Mouse (Mus musculus) midbrain, embryonic 12.5 days (tissue): ENCODE data around the gene Cdh22. TPM values are rescaled to one million over a fixed set of nuclear protein-coding genes. Genes with fewer than 3 reads are reported as not detected.

Experiments used
- ATAC-seq: fragments of 200-750 bp; cut with Nextera tagmentation; 2 replicates; pipeline ENCODE4 v1.8.0; 2017; ENCODE audit warnings: low read depth, moderate TSS enrichment, moderate library complexity; ENCODE audit not compliant: low FRiP score
- H3K27ac ChIP-seq: fragments of 300-500 bp; sonication (generic); replicated peaks from 2 replicates; pipeline ENCODE4 v1.5.1; 2016; ENCODE audit warnings: mild to moderate bottlenecking
- H3K27me3 ChIP-seq: fragments of 300-500 bp; sonication (generic); 2 replicates; pipeline ENCODE4 v1.6.1; 2016; ENCODE audit warnings: mild to moderate bottlenecking
- H3K36me3 ChIP-seq: fragments of 300-500 bp; sonication (generic); 2 replicates; pipeline ENCODE4 v1.6.1; 2016
- H3K4me1 ChIP-seq: fragments of 300-500 bp; sonication (generic); 2 replicates; pipeline ENCODE4 v1.6.1; 2016
- H3K4me2 ChIP-seq: fragments of 300-500 bp; sonication (generic); replicated peaks from 2 replicates; pipeline ENCODE4 v1.6.1; 2016; ENCODE audit warnings: mild to moderate bottlenecking, moderate library complexity
- H3K4me3 ChIP-seq: fragments of 300-500 bp; sonication (generic); 2 replicates; pipeline ENCODE4 v1.5.1; 2016; ENCODE audit warnings: mild to moderate bottlenecking
- H3K9ac ChIP-seq: fragments of 300-500 bp; sonication (generic); replicated peaks from 2 replicates; pipeline ENCODE4 v1.6.1; 2016; ENCODE audit warnings: mild to moderate bottlenecking, moderate library complexity
- H3K9me3 ChIP-seq: fragments of 300-500 bp; sonication (generic); 2 replicates; pipeline ENCODE4 v1.6.1; 2016; ENCODE audit warnings: mild to moderate bottlenecking
- WGBS: fragments of 180-500 bp; shearing (Covaris S2); methylation state at CpG from one replicate; pipeline ENCODE4 v1.1.7; 2016; 5-methylcytosine and 5-hydroxymethylcytosine counted together
- polyA plus RNA-seq: library from polyadenylated mRNA; unstranded; fragments of >200 nt; fragmentation: Nextera tagmentation; extraction: Ambion mirVana; gene quantifications from 2 replicates; pipeline ENCODE4 v1.2.1, GENCODE M21; 2016

Gene Cdh22
- polyA plus RNA-seq, 1 experiment from 2014 or later, result 18.8 TPM

DNA sequence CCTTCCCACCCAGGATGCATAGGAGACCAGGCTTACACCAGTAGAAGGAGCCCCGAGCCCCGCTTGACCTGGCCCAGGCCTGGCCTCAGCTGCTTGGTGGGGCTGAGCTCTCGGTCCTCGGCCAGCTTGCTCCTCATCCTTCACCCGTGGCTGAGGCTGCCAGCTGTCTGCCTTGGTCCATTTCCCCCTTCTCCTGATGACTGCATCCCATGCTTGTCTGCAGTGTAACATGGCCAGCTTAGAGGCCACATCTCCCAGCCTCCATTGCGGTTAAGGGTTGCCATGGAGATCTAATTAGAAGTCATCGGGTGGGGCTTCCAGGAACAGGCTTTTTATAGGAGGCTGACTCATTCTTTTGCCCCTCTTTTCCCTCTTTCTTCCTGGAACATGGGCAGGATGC is 29.2 kb upstream of the Cdh22 start:
- H3K27ac ChIP-seq, result no peak overlapping the region
- no peaks in the 10 kb centered on the region for H3K9me3 ChIP-seq
- no peak overlapping the region for H3K4me3 ChIP-seq
- H3K9ac ChIP-seq, result no peak overlapping the region
- no peak overlapping the region for H3K4me2 ChIP-seq
- 0 out of 2 replicates have a peak, but pooled peaks have one; percentile 11 for ATAC-seq
- no peaks in the 10 kb centered on the region for H3K36me3 ChIP-seq
- WGBS, result 61% methylated on average over 7 of the region's 7 CpGs
- peaks cover 58% of the 10 kb centered on the region for H3K27me3 ChIP-seq
- H3K4me1 ChIP-seq, result peaks cover 31% of the 10 kb centered on the region

DNA sequence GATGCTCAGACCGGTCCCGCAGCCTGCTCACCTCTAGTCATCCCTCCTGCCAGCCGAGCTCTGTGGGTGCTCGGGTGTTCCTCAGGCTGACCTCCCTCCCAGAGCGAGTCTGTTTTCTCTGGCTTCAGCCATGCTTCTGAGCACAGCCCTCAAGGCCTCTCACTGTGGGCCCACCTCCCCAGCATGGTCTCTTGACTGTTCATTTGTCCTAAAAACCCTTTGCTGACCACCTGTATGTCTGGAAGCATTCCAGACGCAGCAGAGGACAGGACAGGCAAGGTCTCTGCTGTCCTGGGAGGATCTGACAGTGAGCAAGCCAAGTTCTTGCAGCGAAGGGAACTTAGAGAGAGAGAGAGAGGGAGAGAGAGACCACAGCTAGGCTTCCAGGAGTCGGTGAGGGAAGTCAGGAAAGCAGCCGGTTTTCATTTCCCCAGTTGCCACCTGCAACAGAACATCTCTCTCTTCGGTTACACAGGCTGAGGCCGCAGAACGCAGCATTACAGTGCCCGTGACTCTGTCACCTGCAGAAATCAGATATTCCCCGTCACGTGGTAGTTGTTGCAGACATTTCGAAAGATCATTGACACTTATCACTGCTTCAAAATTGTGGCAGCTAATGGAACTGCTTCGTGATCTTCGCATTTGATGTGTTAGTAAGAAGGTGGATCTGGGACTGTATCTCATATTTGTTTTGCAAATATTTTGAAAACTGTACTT is 27.8 kb upstream of the Cdh22 start:
- H3K4me3 ChIP-seq, result no peak overlapping the region
- H3K27ac ChIP-seq, result no peak overlapping the region
- WGBS, result 68% methylated on average over 18 of the region's 18 CpGs
- peaks cover 61% of the 10 kb centered on the region for H3K27me3 ChIP-seq
- no peak overlapping the region for H3K9ac ChIP-seq
- no peaks in the 10 kb centered on the region for H3K36me3 ChIP-seq
- H3K9me3 ChIP-seq, result no peaks in the 10 kb centered on the region
- ATAC-seq, result no peak
- peaks cover 37% of the 10 kb centered on the region for H3K4me1 ChIP-seq
- H3K4me2 ChIP-seq, result no peak overlapping the region

- H3K36me3 ChIP-seq, result no peaks in the 10 kb centered on the region
- 81% methylated on average over 8 of the region's 8 CpGs for WGBS
- no peak overlapping the region for H3K9ac ChIP-seq
- H3K9me3 ChIP-seq, result no peaks in the 10 kb centered on the region
- H3K4me2 ChIP-seq, result no peak overlapping the region
- H3K4me1 ChIP-seq, result peaks cover 29% of the 10 kb centered on the region
- H3K27me3 ChIP-seq, result peaks cover 74% of the 10 kb centered on the region
- no peak overlapping the region for H3K4me3 ChIP-seq
- no peak for ATAC-seq
- H3K27ac ChIP-seq, result no peak overlapping the region
These were observed 25.2 kb upstream of the Cdh22 start for GRCm38 (mm10) chr2:165259859-165260258.

GRCm38 (mm10) chr2:165258321-165258720 is 23.7 kb upstream of the Cdh22 start:
- Histone ChIP-seq H3K27me3 (peaks cover 88% of the 10 kb centered on the region), H3K27ac (no peak overlapping the region)

DNA sequence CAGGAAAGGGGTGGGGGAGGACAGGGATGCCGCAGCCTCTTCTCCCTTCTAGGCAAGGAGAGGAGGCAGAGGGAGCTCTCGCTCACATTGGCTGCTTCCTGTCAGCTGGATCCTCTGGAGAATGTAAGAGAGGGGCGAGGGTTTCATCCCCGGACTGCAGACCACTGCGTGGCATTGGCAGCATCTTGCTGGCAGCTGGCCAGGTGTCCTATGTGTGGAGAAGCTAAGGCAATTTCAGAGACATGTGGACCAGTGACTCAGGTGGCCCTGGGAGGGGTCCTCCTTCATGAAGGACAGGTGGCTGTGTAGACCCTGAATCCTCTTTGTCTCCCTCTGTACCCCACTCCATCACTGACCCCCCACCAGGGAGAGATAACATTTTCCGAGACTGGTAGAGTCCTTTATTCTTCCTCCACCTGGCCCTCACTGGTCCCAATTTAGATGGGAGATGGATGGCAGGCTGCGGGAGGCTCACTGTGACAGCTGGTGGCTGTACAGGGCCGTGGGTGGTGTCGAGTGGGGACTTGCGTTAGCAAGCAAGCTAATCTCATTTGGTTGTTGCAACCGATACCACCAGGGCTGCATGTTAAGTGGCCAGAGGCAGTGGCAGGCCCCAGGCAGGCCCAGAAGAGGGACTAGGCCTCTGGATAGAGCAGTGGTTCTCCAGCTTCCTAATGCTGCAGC is 22.6 kb upstream of the Cdh22 start:
- Histone ChIP-seq H3K9ac (no peak overlapping the region), H3K4me3 (no peak overlapping the region), H3K27me3 (peaks cover 88% of the 10 kb centered on the region), H3K36me3 (no peaks in the 10 kb centered on the region), H3K9me3 (no peaks in the 10 kb centered on the region), H3K4me1 (peaks cover 31% of the 10 kb centered on the region), H3K4me2 (no peak overlapping the region), H3K27ac (no peak overlapping the region)
- ATAC-seq, result no peak
- 39% methylated on average over 11 of the region's 11 CpGs for WGBS

More at GRCm38 (mm10) chr2:165258321-165258720, 23.7 kb upstream of the Cdh22 start:
- H3K4me3 ChIP-seq, result no peak overlapping the region
- H3K36me3 ChIP-seq, result no peaks in the 10 kb centered on the region
- H3K9me3 ChIP-seq, result no peaks in the 10 kb centered on the region
- H3K4me1 ChIP-seq, result peaks cover 33% of the 10 kb centered on the region
- no peak for ATAC-seq
- H3K4me2 ChIP-seq, result no peak overlapping the region
- H3K9ac ChIP-seq, result no peak overlapping the region
- WGBS, result 86% methylated on average over 6 of the region's 6 CpGs

GRCm38 (mm10) chr2:165256213-165256612 is 21.6 kb upstream of the Cdh22 start:
- Histone ChIP-seq H3K4me1 (peaks cover 31% of the 10 kb centered on the region), H3K36me3 (no peaks in the 10 kb centered on the region), H3K4me2 (no peak overlapping the region), H3K9ac (no peak overlapping the region), H3K27ac (no peak overlapping the region), H3K4me3 (no peak overlapping the region), H3K27me3 (peaks cover 86% of the 10 kb centered on the region), H3K9me3 (no peaks in the 10 kb centered on the region)
- 72% methylated on average over 10 of the region's 10 CpGs for WGBS
- ATAC-seq, result no peak

DNA sequence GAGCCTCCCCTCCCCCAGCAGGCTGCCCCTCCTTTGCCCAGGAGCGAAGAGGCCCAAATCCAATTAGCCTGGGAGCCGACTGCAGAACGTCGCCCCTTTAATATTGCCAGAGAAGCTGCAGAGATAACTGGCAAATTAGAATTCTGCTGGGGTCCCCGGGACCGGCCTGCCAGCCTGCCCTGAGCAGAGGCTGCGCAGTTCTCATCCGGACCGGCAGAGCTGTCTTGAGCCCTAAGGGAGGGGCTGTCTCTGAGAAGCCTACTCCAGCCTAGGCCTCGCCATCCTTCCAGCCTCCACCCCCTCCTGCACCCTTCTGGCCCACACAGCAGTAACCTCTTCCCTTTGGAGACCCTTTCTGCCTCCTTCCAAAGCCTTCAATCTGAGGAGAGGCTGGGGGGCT is 19.2 kb upstream of the Cdh22 start:
- no peak overlapping the region for H3K4me3 ChIP-seq
- WGBS, result 1% methylated on average over 10 of the region's 10 CpGs
- peak overlapping the region; percentile 7 for H3K9ac ChIP-seq
- peak; percentile 84 for ATAC-seq
- H3K4me2 ChIP-seq, result peak overlapping the region; percentile 15
- H3K9me3 ChIP-seq, result no peaks in the 10 kb centered on the region
- peaks cover 37% of the 10 kb centered on the region for H3K4me1 ChIP-seq
- no peaks in the 10 kb centered on the region for H3K36me3 ChIP-seq
- peak overlapping the region; percentile 15; the same call in 1 of the 2 replicates for H3K27ac ChIP-seq
- peaks cover 80% of the 10 kb centered on the region for H3K27me3 ChIP-seq

DNA sequence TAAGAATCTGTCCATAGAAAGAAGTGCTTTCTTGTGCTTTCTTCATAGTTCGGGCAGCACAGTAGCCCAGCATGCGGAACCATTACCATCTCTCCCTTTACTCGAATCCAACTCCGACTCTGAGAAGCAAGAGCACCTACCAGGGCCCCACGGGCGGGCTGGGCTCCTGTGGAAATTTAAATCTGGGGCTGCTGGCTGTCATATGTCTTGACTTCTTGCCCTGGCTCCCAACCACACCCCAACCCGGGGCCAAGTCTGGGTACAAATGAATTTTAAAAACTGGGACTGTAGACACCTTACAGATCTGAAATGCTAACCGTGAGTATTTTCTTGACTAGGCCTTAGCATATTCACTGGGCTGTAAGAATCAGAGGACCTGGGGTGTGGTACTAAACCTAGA is 18.6 kb upstream of the Cdh22 start:
- Histone ChIP-seq H3K27me3 (peaks cover 83% of the 10 kb centered on the region), H3K9me3 (no peaks in the 10 kb centered on the region), H3K36me3 (no peaks in the 10 kb centered on the region), H3K9ac (no peak overlapping the region), H3K4me2 (no peak overlapping the region), H3K27ac (0 out of 2 replicates have a peak overlapping the region, but pooled peaks have one; percentile 15), H3K4me1 (peaks cover 38% of the 10 kb centered on the region), H3K4me3 (no peak overlapping the region)
- no peak for ATAC-seq
- 75% methylated on average over 8 of the region's 8 CpGs for WGBS

- Histone ChIP-seq H3K27me3 (peaks cover 81% of the 10 kb centered on the region), H3K4me1 (peaks cover 36% of the 10 kb centered on the region), H3K36me3 (no peaks in the 10 kb centered on the region), H3K4me2 (no peak overlapping the region), H3K9ac (no peak overlapping the region), H3K9me3 (no peaks in the 10 kb centered on the region), H3K4me3 (no peak overlapping the region), H3K27ac (no peak overlapping the region)
- ATAC-seq, result no peak
- WGBS, result 54% methylated on average over 9 of the region's 9 CpGs
These were observed 18.1 kb upstream of the Cdh22 start for GRCm38 (mm10) chr2:165252801-165253200.

DNA sequence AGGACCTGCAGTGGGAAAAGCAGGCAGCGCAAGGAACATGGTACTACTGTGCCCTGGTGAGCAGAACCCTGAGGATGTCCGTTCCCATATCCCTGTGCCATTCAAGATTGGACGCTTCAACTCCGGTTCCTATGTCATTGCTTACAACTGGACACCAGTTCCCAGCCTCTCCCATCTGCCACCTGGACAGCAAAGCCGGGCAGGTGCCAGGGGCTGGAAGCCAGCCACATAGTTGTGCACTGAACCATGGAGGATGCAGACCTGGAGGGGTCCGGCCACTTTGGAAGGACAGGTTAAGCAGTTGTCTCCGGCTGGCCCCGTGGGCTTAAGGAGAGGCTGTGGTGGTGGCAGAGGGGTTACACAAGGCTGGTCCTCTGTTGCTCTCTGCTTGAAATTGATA is 17.7 kb upstream of the Cdh22 start:
- WGBS, result 80% methylated on average over 8 of the region's 8 CpGs

GRCm38 (mm10) chr2:165250903-165251302 is 16.2 kb upstream of the Cdh22 start:
- Histone ChIP-seq H3K27ac (no peak overlapping the region), H3K9me3 (no peaks in the 10 kb centered on the region), H3K27me3 (peaks cover 78% of the 10 kb centered on the region), H3K4me1 (peaks cover 42% of the 10 kb centered on the region), H3K4me3 (no peak overlapping the region), H3K9ac (no peak overlapping the region), H3K4me2 (no peak overlapping the region), H3K36me3 (no peaks in the 10 kb centered on the region)
- 75% methylated on average over 1 of the region's 1 CpGs for WGBS
- ATAC-seq, result no peak

More for the DNA sequence above, 17.7 kb upstream of the Cdh22 start:
- Histone ChIP-seq H3K27me3 (peaks cover 84% of the 10 kb centered on the region), H3K27ac (no peak overlapping the region), H3K9me3 (no peaks in the 10 kb centered on the region), H3K36me3 (no peaks in the 10 kb centered on the region), H3K4me3 (no peak overlapping the region), H3K4me1 (peaks cover 33% of the 10 kb centered on the region), H3K4me2 (no peak overlapping the region), H3K9ac (no peak overlapping the region)
- no peak for ATAC-seq

GRCm38 (mm10) chr2:165248967-165249366 is 14.3 kb upstream of the Cdh22 start:
- Histone ChIP-seq H3K9me3 (no peaks in the 10 kb centered on the region; the same call in 1 of the 2 replicates), H3K36me3 (no peaks in the 10 kb centered on the region), H3K4me3 (no peak overlapping the region), H3K27me3 (peaks cover 72% of the 10 kb centered on the region), H3K27ac (no peak overlapping the region), H3K9ac (no peak overlapping the region), H3K4me1 (peaks cover 34% of the 10 kb centered on the region), H3K4me2 (no peak overlapping the region)
- no peak for ATAC-seq
- 30% methylated on average over 3 of the region's 3 CpGs for WGBS
